Mouse (Mus musculus) R1 (cell line): ENCODE measurements at regions not wholly inside any gene's neighbourhood (a gene's known extent, or its start where the extent isn't known, plus 50 kb on each side); places are given as distances from the start of the nearest gene placed in this dataset.

ENCODE experiments used
- DNase-seq: peaks from one replicate; pipeline ENCODE4 v3.0.0-alpha.2; 2018; ENCODE audit warnings: low read depth, low spot score

DNA sequence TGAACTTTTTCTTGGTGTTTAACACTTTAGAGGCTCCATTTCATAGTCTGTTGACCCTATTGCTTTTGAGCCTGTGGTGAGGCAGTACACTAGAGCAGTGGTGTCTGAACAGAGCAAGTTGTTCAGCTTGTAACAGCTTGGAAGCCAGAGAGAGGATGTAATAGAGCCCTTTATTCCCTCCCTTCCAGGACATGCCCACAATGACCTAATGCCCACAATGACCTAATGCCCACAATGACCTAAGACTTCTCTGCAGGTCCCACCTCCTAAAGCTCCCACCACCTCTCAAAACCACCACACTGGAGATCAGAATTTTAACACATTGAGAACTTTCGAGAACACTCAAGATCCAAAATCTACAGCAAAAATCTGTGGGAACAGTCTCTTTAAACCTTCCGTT lies 115.6 kb downstream of the S1pr1 start:
- DNase-seq: no peak

DNA sequence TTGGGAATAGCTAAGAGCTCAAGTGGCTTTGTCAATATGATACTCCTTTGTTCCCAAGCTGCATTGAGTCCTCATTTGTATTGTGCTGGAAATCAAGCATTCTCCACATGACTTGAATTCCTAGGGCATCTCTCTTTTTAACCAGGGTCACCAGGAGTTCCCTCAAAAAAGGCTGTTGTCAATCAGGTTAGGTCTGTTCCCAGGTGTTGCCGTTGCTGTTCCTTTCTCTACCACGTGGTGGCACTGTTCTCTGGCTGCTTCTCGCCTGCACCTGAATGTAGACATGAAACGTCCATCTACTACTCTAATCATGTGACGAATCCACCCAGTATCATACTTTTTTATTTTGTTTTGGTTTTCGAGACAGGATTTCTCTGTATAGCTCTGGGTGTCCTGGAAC lies 118.3 kb downstream of the S1pr1 start:
- DNase-seq: peak; percentile 88

DNA sequence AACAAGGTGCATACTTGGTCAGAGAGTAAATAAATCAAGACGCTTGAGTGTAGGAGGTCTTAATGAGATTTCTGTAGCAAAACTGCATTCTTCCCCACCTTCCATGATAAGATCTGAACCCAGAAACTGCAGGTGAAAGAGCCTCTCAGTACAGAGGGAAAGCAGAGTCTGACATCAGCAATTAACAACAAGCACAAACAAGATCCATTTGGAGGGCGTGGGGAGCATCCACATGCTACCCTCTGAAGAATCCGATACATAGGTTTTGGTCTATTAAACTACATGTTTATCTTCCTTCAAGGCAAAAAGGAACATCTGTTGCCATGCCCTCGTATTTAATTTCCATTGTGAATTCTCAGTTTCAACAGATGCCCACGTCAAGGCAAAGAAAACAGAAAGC lies 124.2 kb downstream of the S1pr1 start:
- DNase-seq: no peak

DNA sequence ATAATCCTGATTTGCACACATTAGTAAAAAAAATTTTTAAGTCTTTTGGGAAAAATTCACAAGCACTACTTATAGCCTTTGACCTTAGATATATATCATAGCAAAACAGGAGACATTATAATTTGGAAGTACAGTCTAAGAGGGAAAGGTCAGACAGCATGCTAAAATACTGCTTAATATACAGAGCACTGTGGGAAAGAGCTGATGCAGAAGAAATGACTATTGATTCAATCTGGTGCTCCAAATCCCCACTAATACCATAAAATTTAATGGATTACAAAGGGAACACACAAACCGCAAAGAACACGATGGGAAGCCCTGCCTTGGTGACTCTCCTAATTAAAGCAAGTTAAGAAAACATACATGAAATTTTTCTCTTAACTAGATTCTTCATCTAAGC lies 126.3 kb downstream of the S1pr1 start:
- no peak for DNase-seq

DNA sequence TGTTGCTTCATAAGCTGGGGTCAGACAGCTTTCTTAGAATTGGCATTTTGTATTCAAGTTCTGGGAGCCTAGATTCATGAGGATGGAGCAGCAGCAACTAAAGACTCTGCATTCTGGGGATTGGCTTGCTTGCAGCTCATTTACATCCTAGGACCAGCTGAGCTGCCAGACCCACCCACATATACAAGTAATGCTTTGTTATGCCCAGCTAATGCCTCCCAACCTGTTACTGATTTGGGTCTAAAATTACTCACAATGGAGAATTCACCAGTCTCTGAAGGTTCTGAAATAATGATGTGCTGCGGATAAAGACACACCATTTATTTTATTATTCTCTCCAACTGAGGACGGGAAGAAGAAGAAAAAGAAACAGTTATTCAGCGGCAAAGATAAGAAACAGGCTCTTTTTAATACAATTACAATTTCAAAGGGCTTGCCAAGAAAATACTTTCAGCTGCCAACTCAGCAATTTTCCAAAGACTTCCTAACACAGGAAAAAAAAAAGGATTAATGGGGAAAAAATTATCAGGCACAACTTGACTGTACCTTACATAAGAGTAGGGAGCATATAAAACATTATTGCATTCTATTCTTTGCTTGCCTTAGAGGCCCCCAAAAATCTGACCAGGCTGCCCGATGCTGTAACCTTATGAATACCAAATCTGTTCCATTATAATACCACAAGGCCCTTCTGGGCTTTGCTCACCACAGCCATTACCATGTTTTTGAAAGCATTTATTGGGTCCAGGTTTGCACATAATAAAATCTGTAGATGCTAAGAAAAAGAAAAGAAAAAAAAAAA lies 134.5 kb downstream of the S1pr1 start:
- DNase-seq: no peak

DNA sequence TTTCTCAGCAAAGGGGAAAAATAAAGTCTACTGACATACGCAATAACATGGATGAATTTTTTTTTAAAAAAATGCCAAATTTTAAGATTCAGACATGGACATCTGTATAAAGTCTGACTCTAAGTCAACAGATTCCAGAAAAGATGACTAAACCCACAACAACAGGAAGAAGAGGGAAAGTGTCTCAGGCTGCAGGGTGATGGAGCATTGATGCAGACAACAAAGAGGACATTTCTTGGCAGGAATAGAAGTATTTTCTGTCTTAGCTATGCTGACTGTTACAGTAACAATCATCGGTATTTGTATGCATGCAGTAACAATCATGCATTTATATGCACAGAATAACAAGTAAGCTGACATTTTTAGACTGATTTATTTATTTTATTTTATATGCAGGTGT lies 139.5 kb downstream of the S1pr1 start:
- DNase-seq: no peak

DNA sequence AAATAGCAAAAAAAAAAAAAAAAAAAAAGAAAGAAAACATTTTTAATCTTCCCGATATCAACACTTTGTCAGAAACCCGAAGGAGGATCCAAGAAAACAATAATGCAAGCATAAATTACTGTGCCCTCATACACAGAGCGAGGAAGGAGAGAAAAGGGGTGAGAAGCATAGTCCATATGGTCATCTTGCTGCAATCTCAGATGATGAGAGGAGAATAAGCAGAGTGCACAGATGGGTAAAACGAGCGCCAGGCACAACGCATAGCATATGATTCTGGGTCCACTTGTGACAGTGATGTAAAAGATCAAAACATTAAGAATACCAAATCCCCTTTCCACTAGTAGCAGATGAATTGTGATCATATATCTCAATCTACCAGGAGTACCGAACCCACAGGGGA lies 152.1 kb downstream of the S1pr1 start:
- no peak for DNase-seq

DNA sequence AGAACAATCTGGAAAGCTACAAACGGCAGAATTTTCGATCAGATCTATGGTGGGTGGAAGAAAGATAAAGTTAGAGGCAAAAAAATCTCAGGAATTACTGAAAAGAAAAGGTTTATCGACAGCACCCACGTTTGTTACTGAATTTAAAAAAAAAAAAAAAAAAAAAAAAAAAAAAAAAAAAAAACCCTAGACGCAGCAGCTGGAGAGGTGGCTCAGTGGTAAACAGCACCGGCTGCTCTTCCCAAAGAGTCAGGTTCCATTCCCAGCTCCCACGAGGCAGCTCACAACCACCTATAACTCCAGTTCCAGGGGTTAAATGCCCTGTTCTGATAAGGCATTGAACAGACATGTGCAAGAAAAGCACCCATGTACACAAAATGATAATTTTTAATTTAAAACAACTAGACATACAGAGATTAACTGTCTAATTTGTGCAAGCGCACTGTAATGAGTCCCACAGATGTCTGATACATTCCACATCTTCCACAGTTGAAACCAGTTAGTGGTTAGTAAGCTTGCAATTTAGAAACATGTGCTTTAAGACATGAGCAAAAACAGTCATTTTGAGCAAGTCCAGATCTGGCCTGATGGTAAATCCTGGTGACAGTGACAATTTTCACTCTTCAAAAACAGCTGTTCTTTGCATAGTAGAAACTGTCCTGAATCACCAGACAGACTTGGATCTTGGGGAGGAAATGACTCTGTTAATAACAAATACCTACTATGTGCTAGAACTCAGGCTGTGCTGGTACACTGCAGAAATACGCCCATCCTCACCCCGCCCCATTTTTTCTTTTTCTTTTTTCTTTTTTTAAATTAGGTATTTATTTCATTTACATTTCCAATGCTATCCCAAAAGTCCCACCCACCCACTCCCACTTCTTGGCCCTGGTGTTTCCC lies 159.8 kb downstream of the S1pr1 start:
- no peak for DNase-seq

DNA sequence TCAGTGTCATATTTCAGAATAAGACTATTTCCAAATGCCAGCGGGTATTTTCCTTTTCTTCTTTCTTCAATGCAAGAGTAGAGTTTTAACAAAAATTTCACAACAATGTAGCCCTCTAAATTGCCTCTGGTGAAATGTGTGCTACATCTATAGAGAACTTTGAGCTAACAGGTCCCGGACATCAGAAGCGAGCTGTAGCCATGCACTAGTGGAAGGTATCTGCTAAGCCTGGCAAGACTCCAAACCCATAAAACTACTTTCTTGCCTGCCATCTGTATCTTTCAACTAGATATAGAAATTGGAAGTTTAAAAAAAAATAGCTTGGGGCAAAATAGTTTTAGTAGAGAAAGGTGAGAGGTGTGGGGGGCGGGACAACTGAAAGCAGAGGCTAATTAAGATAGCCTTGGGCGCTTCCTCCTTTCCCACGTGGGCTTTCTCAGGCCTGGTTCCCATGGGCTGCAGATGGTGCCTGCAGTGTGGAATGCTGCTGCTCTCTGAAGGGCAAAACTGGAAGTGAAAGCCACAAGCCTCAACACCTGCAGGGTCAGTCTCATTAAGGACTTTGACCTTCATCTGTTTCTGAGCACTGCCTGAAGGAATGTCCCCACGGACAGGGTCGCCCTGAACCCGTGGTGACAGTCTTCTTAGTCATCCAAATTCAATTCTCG lies 160.9 kb downstream of the S1pr1 start:
- DNase-seq: peak; percentile 44

DNA sequence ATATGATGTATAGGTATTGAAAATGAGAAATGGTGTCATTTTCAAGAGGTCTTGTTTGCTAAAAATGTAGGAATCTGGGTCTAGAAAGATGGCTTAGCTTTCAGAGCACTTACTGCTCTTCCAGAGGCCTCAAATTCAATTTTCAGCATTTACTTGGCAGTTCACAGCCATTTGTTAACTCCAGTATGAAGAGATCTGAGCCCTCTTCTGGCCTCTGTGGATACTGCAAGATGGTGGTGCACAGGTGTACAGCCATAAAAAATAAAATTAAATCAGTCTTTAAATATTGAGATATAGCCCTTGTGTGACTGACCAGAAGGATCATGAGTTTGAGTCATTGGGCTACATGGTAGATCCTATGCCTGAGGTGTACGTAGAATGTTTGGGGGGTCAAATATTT lies 173.1 kb downstream of the S1pr1 start:
- DNase-seq: peak; percentile 27

DNA sequence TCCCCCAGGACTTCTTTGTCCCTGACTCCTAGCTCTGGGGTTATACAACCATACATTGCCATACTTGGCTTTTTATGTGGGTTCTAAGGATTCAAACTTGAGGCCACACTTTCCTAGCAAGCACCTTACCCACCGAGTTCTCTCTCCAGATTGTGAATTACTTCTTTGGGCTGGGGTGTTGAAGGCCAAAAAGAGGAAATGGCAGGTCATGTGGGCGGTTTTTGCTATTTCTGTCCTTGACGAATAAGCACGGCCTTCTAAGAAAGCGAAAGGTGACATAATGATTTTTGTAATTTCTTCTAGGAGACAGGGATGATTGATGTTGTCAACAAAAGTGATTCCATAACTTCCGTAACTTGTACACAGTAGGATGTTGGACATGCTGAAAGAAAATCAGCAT lies 176.5 kb downstream of the S1pr1 start:
- no peak for DNase-seq

DNA sequence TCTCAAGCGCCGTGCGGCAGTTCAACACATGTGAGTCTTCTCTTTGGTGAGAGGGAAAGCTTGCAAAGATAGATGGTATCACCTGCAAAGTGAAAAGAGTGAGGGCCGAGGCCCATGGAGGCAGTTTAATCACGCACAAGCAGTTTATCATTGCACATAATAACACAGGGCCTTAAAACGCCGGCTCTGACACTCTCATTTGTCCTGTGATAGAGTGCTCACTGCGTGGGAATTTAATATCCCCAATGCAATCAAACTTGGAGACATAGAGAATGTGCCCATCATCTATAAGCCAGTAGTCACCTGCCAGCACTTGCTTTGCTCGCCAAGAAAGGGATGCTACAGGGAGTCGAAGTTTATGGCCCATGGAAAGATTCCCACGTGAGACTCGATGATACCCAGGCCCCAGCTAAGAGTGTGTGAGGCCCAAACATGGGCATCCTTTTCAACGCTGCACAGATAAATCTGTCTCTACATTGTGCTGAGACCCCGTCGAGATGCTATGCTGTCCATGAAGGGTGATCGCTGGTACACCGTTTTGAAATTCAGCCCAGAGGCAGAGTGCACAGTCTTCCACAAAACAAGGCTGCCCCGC lies 182.6 kb downstream of the S1pr1 start:
- DNase-seq: no peak

DNA sequence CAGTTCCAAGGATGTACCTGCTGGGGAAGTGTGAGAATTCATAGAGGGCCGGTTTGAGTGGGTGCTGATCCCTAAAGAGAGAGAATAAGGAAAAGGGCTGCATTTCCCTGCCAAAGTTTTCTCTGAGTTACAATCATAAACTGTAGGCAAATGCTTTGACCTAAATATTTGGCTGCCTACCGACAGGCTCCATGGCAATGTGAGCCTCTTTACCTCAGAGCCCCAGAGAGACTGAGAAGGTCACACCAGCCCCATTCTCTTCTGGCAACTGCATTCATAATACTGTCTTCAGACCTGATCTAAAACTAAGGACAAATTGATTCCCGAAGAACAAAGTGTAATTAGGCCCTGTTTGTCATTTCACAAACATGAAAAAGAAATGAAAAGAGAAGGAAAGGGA lies 184.4 kb downstream of the S1pr1 start:
- DNase-seq: no peak

DNA sequence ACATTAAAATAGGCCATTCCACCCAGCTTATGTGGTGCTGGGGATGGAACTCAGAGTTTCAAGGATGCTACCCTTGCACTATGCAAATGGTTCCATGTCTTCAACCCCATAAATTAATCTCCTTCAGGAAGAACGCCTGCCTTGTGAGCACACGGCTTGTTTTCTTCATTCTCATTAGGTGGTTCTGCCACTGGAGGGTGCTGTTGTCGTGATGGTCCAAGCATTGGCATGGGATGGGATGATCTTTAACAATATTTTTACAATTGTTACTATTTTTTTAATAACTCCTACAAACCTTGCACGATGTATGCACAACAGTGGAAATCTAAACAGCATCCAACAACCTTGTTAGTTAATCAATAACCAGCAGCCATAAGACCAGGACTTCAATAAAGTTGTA lies 185.0 kb downstream of the S1pr1 start:
- DNase-seq: peak; percentile 3

DNA sequence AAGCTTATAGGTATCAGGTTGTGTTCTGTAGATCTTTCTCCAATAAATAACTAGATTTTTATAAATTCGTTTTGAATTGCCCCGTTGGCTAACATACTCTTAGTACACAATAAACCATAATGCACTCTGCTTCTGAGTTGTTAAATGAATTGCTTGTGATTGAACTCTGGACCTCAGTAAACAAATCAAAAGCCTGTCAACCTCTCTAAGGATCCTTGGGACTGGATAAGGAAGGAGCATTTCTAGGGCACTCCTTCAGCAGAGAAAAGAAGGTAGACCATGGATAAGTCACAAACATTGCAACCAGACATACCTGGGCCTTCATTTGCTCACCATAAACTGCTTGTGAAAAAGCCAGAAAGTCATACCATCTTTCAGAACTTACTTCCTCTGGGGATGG lies 191.4 kb downstream of the S1pr1 start:
- no peak for DNase-seq

DNA sequence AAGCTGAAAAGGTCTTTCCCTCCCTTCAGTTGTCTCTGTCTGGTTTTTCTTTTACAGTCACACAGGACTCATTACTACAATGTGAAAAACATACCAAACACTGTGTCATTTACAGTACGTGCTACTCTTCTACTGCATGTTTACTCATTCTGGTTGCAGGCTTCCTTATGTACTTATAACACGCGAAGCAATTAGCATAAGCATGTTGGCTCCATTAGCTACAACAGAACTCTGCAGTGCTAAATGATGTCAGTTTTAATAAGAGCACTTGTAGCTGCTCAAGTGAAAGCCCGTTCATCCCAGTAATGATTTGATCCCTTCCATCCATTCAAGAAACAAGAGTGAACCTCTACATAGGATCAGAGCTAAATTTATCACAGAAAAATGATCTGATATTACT lies 199.2 kb downstream of the S1pr1 start:
- no peak for DNase-seq

DNA sequence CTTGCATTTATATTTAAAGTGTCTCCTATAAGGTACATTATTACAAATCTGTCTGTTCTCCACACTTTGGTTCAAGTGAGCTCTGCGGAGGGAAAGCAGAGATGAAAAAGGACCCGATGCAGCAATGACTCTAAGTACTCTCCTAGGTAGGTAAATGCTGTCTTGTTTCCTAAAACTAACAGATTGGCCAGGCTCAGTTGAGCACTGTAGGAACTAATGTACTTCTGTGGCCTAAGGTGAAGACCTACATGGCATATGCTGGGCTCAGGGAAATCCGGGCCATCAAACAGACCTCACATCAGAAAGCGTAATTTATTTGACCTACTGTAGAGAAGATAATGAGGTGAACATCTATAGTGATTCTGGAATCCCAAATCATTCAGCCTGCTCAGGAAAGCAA lies 205.2 kb downstream of the S1pr1 start:
- no peak for DNase-seq

DNA sequence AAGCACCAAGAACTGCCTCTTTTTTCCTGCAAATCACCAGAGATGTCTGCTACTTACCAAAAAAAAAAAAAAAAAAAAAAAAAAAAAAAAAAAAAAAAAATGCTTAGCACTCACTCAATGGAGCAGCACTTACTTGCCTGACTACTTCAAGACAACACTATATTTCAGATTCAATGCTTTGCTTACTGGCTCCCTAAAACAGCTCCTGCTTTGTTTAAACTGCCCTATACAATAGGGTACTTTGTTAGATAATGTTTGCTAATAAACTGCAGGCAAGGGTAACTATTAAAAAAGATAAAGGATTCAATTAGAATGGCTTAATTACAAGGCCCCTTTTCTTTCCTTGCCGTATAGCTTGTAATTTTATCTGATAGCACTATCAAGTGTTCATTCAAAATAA lies 217.5 kb downstream of the S1pr1 start:
- DNase-seq: no peak

DNA sequence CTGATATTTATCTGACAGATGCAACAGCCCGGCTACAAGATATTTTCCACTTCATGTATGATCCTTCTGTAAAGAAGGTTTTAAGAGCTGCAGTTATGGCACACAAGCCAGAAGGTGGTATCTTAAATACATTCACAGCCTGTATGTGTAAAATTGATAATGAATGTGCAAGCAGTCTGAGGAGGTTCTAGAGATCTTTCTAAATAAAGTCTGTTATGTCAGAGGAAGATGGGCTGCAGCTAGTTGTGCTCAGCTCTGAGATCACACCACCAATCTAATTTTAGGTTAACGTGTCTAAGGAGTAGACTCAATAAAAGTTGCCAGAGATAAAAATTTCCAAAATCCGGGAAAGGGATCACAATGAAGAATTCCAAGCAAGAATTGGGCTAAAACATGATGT lies 218.8 kb downstream of the S1pr1 start:
- no peak for DNase-seq

DNA sequence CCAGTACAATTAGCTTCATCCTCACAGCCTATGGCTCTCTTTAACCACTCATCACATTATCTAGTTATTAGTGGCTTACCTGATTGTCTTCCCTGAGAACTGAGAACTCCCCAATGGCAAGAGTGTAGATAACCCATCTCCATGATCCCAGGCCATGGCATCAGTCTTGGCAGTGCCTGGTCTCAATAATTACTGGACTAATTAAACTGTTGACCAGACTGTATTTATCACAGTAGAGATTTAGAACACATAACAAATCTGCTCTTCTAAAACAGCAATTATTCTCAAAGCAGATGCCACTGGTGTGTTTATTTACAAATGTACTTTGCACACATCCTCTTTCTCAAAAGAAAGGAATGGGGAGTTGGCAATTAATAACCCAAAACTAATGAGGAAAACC lies 219.2 kb downstream of the S1pr1 start:
- no peak for DNase-seq

DNA sequence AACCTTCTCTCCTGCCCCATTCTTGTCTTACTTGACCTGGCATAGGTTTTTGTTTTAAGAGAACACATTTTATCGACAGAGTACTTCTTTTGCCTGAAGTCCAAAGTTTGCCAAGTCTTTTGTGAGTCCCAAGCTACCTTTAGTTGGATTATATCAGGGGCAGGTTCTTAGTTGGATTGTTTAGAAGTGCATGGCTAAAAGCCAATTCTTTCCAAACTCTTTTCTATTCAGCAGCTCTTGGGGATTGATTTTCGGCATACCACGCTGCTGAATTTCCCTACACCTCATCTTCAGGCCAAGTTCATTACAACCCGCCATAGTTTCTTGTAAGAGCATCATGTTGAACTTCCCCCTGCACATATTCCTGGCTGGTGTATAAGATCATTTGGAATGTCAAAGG lies 245.9 kb downstream of the S1pr1 start:
- no peak for DNase-seq

DNA sequence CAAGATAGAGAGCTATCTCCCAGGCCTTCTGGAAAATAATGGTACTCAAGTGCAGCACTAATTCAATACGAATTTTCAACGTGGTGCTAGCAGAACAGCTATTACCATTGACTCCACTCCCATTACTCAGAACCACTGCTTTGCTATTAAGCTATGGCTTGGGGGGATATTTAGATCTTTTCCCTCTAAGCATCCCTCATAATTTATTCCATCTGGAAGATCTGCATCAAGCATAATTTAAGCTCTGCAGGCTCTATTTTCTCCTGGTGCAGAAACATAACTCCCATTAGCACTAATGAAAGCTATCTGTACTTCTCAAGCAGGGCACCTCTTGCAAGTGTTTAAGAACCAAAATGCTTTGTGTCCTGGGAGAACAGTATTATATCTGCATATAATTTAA lies 247.0 kb downstream of the S1pr1 start:
- DNase-seq: no peak
